Mouse (Mus musculus) megakaryocyte, embryonic 14.5 days (primary cell): Measurements from ENCODE around the gene Cope.

Experiments used
- FLI1 ChIP-seq: IDR thresholded peaks from 2 replicates; pipeline ENCODE4 v1.6.1; 2012; ENCODE audit warnings: low read length, inconsistent platforms, mixed read lengths
- GATA1 ChIP-seq: IDR thresholded peaks from 3 replicates; pipeline ENCODE4 v1.6.1; 2012; ENCODE audit warnings: mixed read lengths, low read length, inconsistent platforms, borderline replicate concordance

DNA sequence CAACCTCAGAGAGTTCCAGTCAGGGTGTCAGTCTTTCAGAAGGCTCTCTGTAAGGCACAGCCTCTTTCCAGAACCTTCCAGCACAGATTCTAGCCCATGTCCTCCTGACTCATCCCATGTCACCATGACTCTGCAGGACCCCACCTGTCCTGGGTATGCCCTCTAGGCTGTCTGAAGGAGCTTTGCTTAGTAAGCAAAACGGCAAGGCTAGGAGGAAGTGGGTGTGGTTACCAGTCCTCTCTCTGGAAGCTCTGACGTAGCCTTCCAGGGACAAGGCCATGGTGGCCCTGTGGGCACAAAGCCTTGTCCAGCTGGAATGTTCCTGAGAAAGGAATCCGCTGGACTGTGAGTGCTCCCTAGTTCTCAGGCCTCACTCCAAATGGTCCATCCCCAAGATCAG is 29.4 kb upstream of the Cope start:
- no peak for TF ChIP-seq GATA1
- no peak for TF ChIP-seq FLI1
